Mouse (Mus musculus) left cerebral cortex, postnatal 4 days (tissue): ENCODE data around the gene Klk10. TPM values are rescaled to one million over a fixed set of nuclear protein-coding genes. Genes with fewer than 3 reads are reported as not detected.

ENCODE experiments used
- DNase-seq: peaks from one replicate; pipeline ENCODE4 v3.0.0-alpha.2; 2022
- intact Hi-C: fragments of 180-260 bp; cut with DNase I; formaldehyde crosslinking; loops from one replicate; pipeline ENCODE4 v1.15.1; 2025
- total RNA-seq, 2 experiments: library from RNA; stranded (reverse); gene quantifications; 2 replicates each; pipeline ENCODE4 v1.2.3; 2021

The Klk10 gene
- total RNA-seq, 2 experiments from 2014 or later = not detected

GRCm38 (mm10) chr7:43791591-43791990 lies 10.8 kb downstream of the Klk10 start, which contains the start of gene Klk9:
Gene Klk9 (plus strand): TSS chr7:43791891.
- DNase-seq = no peak

GRCm38 (mm10) chr7:43796355-43796754 lies 15.5 kb downstream of the Klk10 start:
- intact Hi-C loops = no loop called here
- DNase-seq = no peak

More at GRCm38 (mm10) chr7:43791591-43791990, 10.8 kb downstream of the Klk10 start, which contains the start of gene Klk9:
- intact Hi-C loops = no loop called here

DNA sequence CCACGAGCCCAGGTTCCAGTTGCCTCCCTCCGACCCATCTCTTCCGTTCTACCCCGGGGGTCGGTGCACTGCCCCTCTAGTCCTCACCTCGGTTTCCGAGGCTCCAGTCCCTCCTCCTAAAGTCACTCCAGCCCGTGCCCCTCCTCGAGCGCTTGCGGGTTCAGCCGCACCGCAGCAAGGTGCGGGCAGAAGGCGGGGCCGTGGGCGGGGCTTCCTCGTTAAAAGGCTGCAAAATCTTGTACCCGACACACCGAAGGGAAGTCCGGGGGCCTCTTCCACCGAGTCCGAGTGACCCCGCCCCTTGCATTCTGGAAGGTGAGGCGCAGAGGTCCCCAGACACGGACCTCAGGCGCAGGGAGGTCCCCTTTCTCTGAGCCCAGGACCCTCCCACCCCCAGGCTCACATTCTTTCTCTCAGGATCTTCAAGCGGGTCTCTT lies 16.5 kb downstream of the Klk10 start, which contains the start of gene Klk8:
TSS of gene Klk8 (plus strand) at position 245 of the 437 bp plus-strand sequence.
- intact Hi-C loops = no loop called here

GRCm38 (mm10) chr7:43797844-43798462 lies 17.1 kb downstream of the Klk10 start:
- DNase-seq = no peak
- intact Hi-C loops = no loop called here

More for the DNA sequence above, 16.5 kb downstream of the Klk10 start, which contains the start of gene Klk8:
- DNase-seq = no peak

- intact Hi-C loops = no loop called here
- DNase-seq = no peak
Observed at GRCm38 (mm10) chr7:43799876-43800275, 19.0 kb downstream of the Klk10 start.

DNA sequence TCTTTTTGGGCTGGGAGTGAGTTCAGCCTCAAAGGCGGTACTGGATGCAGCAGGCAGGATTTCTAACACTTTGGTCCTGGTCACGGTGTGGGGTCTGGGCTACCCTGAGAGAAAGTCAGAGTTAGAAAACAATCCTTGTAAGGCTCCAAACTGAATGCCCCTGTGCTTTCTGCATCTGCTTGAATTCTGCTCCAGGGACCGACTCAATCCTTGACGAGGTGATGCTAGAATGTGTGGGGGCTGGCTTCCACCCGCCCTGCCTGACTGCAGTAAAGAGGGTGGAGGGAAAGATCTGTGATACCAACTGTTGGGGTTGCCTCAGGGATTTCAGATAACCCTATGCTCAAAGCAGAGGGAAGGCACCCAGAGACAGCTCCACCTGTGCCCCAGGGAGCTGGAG lies 30.2 kb downstream of the Klk10 start, which contains the start of gene Klk7:
TSS of gene Klk7 (plus strand) at position 301 of the 400 bp plus-strand sequence.
- intact Hi-C loops = no loop called here

GRCm38 (mm10) chr7:43815211-43815610 lies 34.4 kb downstream of the Klk10 start:
- intact Hi-C loops = no loop called here
- DNase-seq = no peak

More for the DNA sequence above, 30.2 kb downstream of the Klk10 start, which contains the start of gene Klk7:
- no peak for DNase-seq

DNA sequence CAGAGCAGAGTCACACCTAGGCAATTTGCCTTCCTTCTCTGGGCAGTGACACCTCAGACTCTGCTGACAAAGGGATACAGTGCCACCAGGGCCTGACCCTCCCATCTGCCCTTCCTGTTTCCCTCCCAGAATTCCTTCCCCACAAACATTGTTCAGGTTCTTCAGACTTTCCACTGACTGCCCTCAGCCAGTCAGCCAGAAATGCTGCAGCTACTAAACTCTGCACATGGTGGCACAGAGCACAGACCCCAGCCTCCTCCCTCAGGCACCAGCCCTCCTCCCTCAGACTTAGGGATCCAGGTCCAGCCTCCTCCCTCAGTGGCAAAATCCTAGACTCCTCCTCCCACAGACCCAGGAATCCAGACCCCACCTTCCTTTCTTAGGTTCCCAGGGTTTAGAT lies 35.9 kb downstream of the Klk10 start:
- DNase-seq = no peak
- intact Hi-C loops = no loop called here

- no peak for DNase-seq
- intact Hi-C loops = no loop called here
Observed at GRCm38 (mm10) chr7:43821581-43821980, 40.7 kb downstream of the Klk10 start.

DNA sequence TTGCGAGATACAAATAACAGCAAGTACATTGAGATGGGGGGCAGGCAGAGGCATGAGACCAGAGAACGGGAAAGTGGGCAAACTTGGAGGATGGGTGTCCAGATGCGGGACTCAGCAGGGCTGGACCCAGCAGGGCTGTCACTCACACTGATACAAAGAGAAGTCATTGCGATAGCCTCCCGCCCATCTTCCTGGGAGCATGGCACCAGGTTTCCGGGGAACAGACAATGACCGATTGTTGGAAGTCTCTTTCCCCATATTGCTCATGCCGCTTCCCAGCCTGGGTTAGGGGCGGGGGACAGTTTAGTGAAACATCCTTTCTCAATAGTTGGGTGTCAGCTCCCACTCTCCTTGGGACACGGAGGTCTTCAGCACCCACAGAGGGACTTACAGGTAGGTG lies 43.4 kb downstream of the Klk10 start, which contains the start of gene Klk6:
TSS of gene Klk6 (plus strand) at position 301 of the 400 bp plus-strand sequence.
- DNase-seq = no peak
- intact Hi-C loops = no loop called here

- intact Hi-C loops = no loop called here
- DNase-seq = no peak
Observed at GRCm38 (mm10) chr7:43826056-43826455, 45.2 kb downstream of the Klk10 start.

GRCm38 (mm10) chr7:43827706-43828105 lies 46.9 kb downstream of the Klk10 start:
- intact Hi-C loops = no loop called here
- no peak for DNase-seq

- intact Hi-C loops = no loop called here
- DNase-seq = no peak
Observed at GRCm38 (mm10) chr7:43829006-43829405, 48.2 kb downstream of the Klk10 start.

Other genes with a start within 250 kb of the Klk10 start
- 1 to 10 TPM; 2.3 to 2.5 TPM for gene Cd33, start 236.6 kb upstream of the Klk10 start, total RNA-seq
- 1 to 10 TPM; 7.5 to 9.7 TPM for gene Zfp658, start 218.8 kb upstream of the Klk10 start, total RNA-seq
- gene Zfp719, start 201.4 kb upstream of the Klk10 start, total RNA-seq = 10 to 100 TPM; 18.5 to 19.9 TPM
- under 1 TPM in 1 of 2 experiments, not detected in 1; 0.34 TPM for gene Zfp819, start 173.9 kb upstream of the Klk10 start, total RNA-seq
- under 1 TPM in 1 of 2 experiments, not detected in 1; 0.24 TPM for gene Ceacam18, start 146.3 kb upstream of the Klk10 start, total RNA-seq
- gene Siglece, start 120.9 kb upstream of the Klk10 start, total RNA-seq = under 1 TPM; 0.24 to 0.80 TPM
- gene Ctu1, start 109.0 kb upstream of the Klk10 start, total RNA-seq = 10 to 100 TPM; 20.8 to 22.5 TPM
- gene Klk14, start 90.6 kb upstream of the Klk10 start, total RNA-seq = under 1 TPM in 1 of 2 experiments, not detected in 1; 0.28 TPM
- gene Klk13, start 68.5 kb upstream of the Klk10 start, total RNA-seq = not detected
- not detected for gene Klk12, start 12.1 kb upstream of the Klk10 start, total RNA-seq
- gene Klk11, start 6.4 kb upstream of the Klk10 start, total RNA-seq = not detected
- gene Klk9, start 10.9 kb downstream of the Klk10 start, total RNA-seq = not detected
- 10 to 100 TPM; 13.5 to 16.7 TPM for gene Klk8, start 16.5 kb downstream of the Klk10 start, total RNA-seq
- gene Klk7, start 30.3 kb downstream of the Klk10 start, total RNA-seq = under 1 TPM in 1 of 2 experiments, not detected in 1; 0.36 TPM
- not detected for gene Klk6, start 43.5 kb downstream of the Klk10 start, total RNA-seq
- not detected for gene Klk5, start 60.9 kb downstream of the Klk10 start, total RNA-seq
- not detected for gene Klk4, start 100.1 kb downstream of the Klk10 start, total RNA-seq
- gene Klk15, start 152.7 kb downstream of the Klk10 start, total RNA-seq = not detected
- gene Klk1b8, start 169.6 kb downstream of the Klk10 start, total RNA-seq = not detected
- gene Klk1b1, start 185.7 kb downstream of the Klk10 start, total RNA-seq = not detected
- not detected for gene Klk1b9, start 195.0 kb downstream of the Klk10 start, total RNA-seq
- not detected for gene Klk1b11, start 214.8 kb downstream of the Klk10 start, total RNA-seq
- gene Klk1b26, start 231.1 kb downstream of the Klk10 start, total RNA-seq = not detected